8 mouse cellular contexts compared by ENCODE assay signal in the genomic region with DNA sequence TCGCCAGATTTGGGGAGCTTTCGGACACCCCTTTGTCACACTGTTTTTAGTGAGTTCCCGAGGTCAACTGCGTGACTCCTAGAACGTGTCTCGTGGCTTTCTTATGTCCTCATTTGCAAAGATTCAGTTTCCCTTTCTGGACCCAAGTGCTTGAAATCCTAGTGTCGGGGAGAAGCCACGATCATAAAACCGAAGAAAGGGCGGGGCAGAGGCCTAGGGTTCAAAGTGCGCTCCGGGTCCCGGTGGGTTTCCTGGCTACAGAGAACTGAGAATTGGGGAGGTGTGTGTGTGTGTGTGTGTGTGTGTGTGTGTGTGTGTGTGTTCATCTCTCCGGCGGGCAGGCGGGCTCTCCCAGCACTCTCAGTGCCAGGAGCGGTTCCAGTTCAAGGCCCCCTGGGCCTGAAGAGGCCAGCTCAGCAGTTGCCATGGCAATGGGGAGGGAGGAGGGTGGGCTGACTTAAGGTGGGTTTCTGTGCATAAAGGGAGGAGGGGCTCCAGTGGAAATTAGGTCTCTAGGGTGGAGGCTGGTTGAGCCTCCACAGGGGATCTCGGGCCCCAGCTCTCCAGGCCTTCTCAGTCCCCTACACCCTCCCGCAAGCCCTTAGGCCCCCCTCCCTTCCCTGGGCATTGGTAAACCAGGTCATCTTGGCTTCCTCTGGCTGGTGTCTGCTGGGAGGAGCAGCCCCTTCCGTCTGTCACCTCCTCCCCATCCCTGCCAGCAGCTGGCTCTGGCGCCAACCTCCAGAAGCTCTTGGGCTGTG. TPM values are rescaled to one million over a fixed set of nuclear protein-coding genes. Genes with fewer than 3 reads are reported as not detected.
A peak's percentile ranks its signal among the peaks of the same experiment; 100 is the strongest.
DNase-seq lines count a peak whose midpoint lies in the region; ATAC-seq and TF ChIP-seq lines count a peak whose summit lies in the region.

No protein-coding gene starts in this region.

- peak; percentile 53; the same call in 1 of the 2 replicates for ATAC-seq in cerebellum, adult (ENCODE audit: insufficient number of reproducible peaks, low FRiP score, low TSS enrichment)
- no peak for ATAC-seq in forebrain, embryonic 15.5 days (replicated peaks)
- peak; percentile 47 for ATAC-seq in midbrain, postnatal 0 days (ENCODE audit: low FRiP score)

- H3K4me1 ChIP-seq in forebrain, embryonic 15.5 days, result peaks cover 21% of the 10 kb centered on the region
- peaks cover 7% of the 10 kb centered on the region; the same call in 1 of the 2 replicates for H3K4me1 ChIP-seq in midbrain, postnatal 0 days (ENCODE audit: insufficient read depth, low read length)

- H3K27ac ChIP-seq in forebrain, embryonic 15.5 days (replicated peaks), result no peak overlapping the region
- peak overlapping the region; percentile 65 for H3K27ac ChIP-seq in midbrain, postnatal 0 days (ENCODE audit: low read depth, low read length)

- WGBS in forebrain, embryonic 15.5 days, result 7% methylated on average over 20 of the region's 21 CpGs
- WGBS in midbrain, postnatal 0 days, result 5% methylated on average over 20 of the region's 21 CpGs

- H3K9ac ChIP-seq in forebrain, embryonic 15.5 days (replicated peaks), result 0 out of 2 replicates have a peak overlapping the region, but pooled peaks have one; percentile 14
- H3K9ac ChIP-seq in midbrain, postnatal 0 days (replicated peaks; ENCODE audit: low read length, poor library complexity, severe bottlenecking), result peak overlapping the region; percentile 69

- peak overlapping the region; percentile 60 for H3K4me3 ChIP-seq in forebrain, embryonic 15.5 days
- H3K4me3 ChIP-seq in midbrain, postnatal 0 days (ENCODE audit: low read depth, low read length), result peak overlapping the region; percentile 65

- H3K4me2 ChIP-seq in forebrain, embryonic 15.5 days (replicated peaks), result peak overlapping the region; percentile 96
- H3K4me2 ChIP-seq in midbrain, postnatal 0 days (ENCODE audit: low read depth, low read length, poor library complexity, severe bottlenecking), result peak overlapping the region; percentile 76

- no peaks in the 10 kb centered on the region for H3K36me3 ChIP-seq in forebrain, embryonic 15.5 days
- no peaks in the 10 kb centered on the region for H3K36me3 ChIP-seq in midbrain, postnatal 0 days (ENCODE audit: insufficient read depth, low read length)

- H3K27me3 ChIP-seq in forebrain, embryonic 15.5 days, result 0 out of 2 replicates have a peak, but pooled peaks cover 9% of the 10 kb centered on the region
- H3K27me3 ChIP-seq in midbrain, postnatal 0 days (ENCODE audit: insufficient read depth, low read length), result no peaks in the 10 kb centered on the region

- no peaks in the 10 kb centered on the region for H3K9me3 ChIP-seq in forebrain, embryonic 15.5 days
- no peaks in the 10 kb centered on the region for H3K9me3 ChIP-seq in midbrain, postnatal 0 days (ENCODE audit: low read length)

- intact Hi-C loops in left cerebral cortex, postnatal 4 days (cut with DNase I), result no loop called here
- intact Hi-C loops in left cerebral cortex, postnatal 25 days (cut with DNase I), result no loop called here

- DNase-seq in left cerebral cortex, postnatal 4 days, result peak; percentile 67
- DNase-seq in left cerebral cortex, adult 18-20 months (ENCODE audit: low spot score in 2 of 2), result no peak
- peak; percentile 57 for DNase-seq in kidney, postnatal 10 days
- DNase-seq in midbrain, postnatal 0 days (ENCODE audit: low spot score), result peak; percentile 71
- DNase-seq in thymus, postnatal 36 days, result peak; percentile 51 to 63
- no peak for DNase-seq in left cerebral cortex, postnatal 25 days (ENCODE audit: low spot score in 2 of 2)

- TF ChIP-seq CTCF in midbrain, postnatal 0 days (IDR thresholded peaks at IDR 0.05), result no peak

RNA-seq across cellular contexts. Expression of a gene that starts 1.4 kb away (rescaled TPM):
- 10 to 100 TPM in 1 of 2 experiments, 1 to 10 TPM in 1; 10.0 to 13.1 TPM for total RNA-seq in left cerebral cortex, postnatal 4 days (2021)
- 10 to 100 TPM in 1 of 2 experiments, 1 to 10 TPM in 1; 4.8 to 10.3 TPM for total RNA-seq in left cerebral cortex, adult 18-20 months (2021)
- polyA plus RNA-seq in forebrain, embryonic 15.5 days (2015; fragmentation: Nextera tagmentation; extraction: Ambion mirVana), result 6.0 and 6.3 TPM in 2 replicates
- 30.6 and 31.3 TPM in 2 replicates for total RNA-seq in midbrain, postnatal 0 days (2014; rRNA removed)
- polyA plus RNA-seq in midbrain, postnatal 0 days (2015; fragmentation: Nextera tagmentation; extraction: Ambion mirVana), result 26.8 and 29.6 TPM in 2 replicates
- total RNA-seq in left cerebral cortex, postnatal 25 days (2021), result 1 to 10 TPM; 3.5 to 5.0 TPM

RNA-seq across cellular contexts. Expression of a gene that starts 30.8 kb away (rescaled TPM):
- total RNA-seq in left cerebral cortex, postnatal 4 days (2021), result not detected
- under 1 TPM in 1 of 2 experiments, not detected in 1; 0.75 TPM for total RNA-seq in left cerebral cortex, adult 18-20 months (2021)
- not detected in 2 replicates for polyA plus RNA-seq in forebrain, embryonic 15.5 days (2015; fragmentation: Nextera tagmentation; extraction: Ambion mirVana)
- total RNA-seq in midbrain, postnatal 0 days (2014; rRNA removed), result not detected in 2 replicates
- not detected in 2 replicates for polyA plus RNA-seq in midbrain, postnatal 0 days (2015; fragmentation: Nextera tagmentation; extraction: Ambion mirVana)
- total RNA-seq in left cerebral cortex, postnatal 25 days (2021), result not detected

RNA-seq across cellular contexts. Expression of a gene that starts 31.4 kb away (rescaled TPM):
- 10 to 100 TPM; 88.0 to 92.4 TPM for total RNA-seq in left cerebral cortex, postnatal 4 days (2021)
- total RNA-seq in left cerebral cortex, adult 18-20 months (2021), result 10 to 100 TPM; 74.9 to 75.7 TPM
- 230 and 234 TPM in 2 replicates for polyA plus RNA-seq in forebrain, embryonic 15.5 days (2015; fragmentation: Nextera tagmentation; extraction: Ambion mirVana)
- total RNA-seq in midbrain, postnatal 0 days (2014; rRNA removed), result 129 and 142 TPM in 2 replicates
- 230 and 237 TPM in 2 replicates for polyA plus RNA-seq in midbrain, postnatal 0 days (2015; fragmentation: Nextera tagmentation; extraction: Ambion mirVana)
- 10 to 100 TPM; 71.5 to 83.9 TPM for total RNA-seq in left cerebral cortex, postnatal 25 days (2021)

RNA-seq across cellular contexts. Expression of a gene that starts 46.8 kb away (rescaled TPM):
- total RNA-seq in left cerebral cortex, postnatal 4 days (2021), result not detected
- not detected for total RNA-seq in left cerebral cortex, adult 18-20 months (2021)
- polyA plus RNA-seq in forebrain, embryonic 15.5 days (2015; fragmentation: Nextera tagmentation; extraction: Ambion mirVana), result not detected in 2 replicates
- not detected in 2 replicates for total RNA-seq in midbrain, postnatal 0 days (2014; rRNA removed)
- not detected in 2 replicates for polyA plus RNA-seq in midbrain, postnatal 0 days (2015; fragmentation: Nextera tagmentation; extraction: Ambion mirVana)
- not detected for total RNA-seq in left cerebral cortex, postnatal 25 days (2021)

RNA-seq across cellular contexts. Expression of a gene that starts 50.8 kb away (rescaled TPM):
- total RNA-seq in left cerebral cortex, postnatal 4 days (2021), result 10 to 100 TPM; 22.1 to 22.5 TPM
- total RNA-seq in left cerebral cortex, adult 18-20 months (2021), result 10 to 100 TPM; 13.8 to 16.2 TPM
- polyA plus RNA-seq in forebrain, embryonic 15.5 days (2015; fragmentation: Nextera tagmentation; extraction: Ambion mirVana), result 36.8 and 36.9 TPM in 2 replicates
- 25.4 and 33.2 TPM in 2 replicates for total RNA-seq in midbrain, postnatal 0 days (2014; rRNA removed)
- polyA plus RNA-seq in midbrain, postnatal 0 days (2015; fragmentation: Nextera tagmentation; extraction: Ambion mirVana), result 16.3 and 16.5 TPM in 2 replicates
- total RNA-seq in left cerebral cortex, postnatal 25 days (2021), result 10 to 100 TPM; 13.3 TPM

Comparison
In these comparisons a context has a peak if more than half of its experiments do, and no peak if none do; other contexts are left out.
1. DNase-seq: peak in left cerebral cortex, postnatal 4 days (single experiment), kidney, postnatal 10 days (single experiment), midbrain, postnatal 0 days (single experiment) and thymus, postnatal 36 days (2 of 2); none in left cerebral cortex, adult 18-20 months (0 of 2) and left cerebral cortex, postnatal 25 days (0 of 2).